Mouse (Mus musculus) thymus, adult 18-20 months (tissue): ENCODE data around the gene Sptbn4.

Experiments
- DNase-seq, 2 experiments: peaks; one replicate each; pipeline ENCODE4 v3.0.0; 2022; ENCODE audit warnings: mixed read lengths in 2 of 2

The Sptbn4 gene

DNA sequence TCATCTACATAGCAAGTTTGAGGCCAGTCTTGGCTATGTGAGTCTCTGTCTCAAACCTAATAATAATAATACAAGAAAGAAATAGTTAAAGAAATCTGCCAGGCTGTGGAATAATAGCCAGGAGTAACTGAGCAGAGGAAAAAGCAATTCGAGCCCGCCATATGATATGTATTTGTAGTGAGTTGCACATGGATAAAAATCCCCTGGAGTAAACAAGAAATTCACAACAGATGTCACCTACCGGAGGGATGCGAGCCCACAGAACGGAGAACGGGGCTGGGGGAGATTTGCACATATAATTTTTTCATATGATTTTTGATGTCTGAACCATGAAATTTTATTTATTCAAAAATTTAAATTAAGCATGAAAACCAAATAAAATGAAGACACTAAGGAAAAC is 67.7 kb downstream of the Sptbn4 start:
- DNase-seq: no peak

DNA sequence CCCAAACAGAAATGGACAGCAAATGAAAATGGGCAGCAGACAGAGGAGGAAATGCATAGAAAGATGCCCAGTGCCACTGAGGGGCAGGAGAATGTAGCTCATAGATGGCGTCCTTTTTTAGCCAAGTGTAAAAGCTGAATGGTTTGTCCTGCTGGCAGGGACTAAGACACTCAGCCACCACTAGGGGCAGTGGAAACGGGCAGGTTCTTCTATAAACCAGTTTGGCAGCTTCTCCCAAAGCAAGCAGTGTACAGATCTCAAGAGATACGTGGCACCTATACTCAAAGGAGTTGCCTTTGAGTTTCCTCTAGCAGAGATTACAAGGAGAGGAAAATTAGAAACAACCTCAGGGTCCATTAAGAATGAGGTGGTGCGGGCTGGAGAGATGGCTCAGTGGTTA is 69.1 kb downstream of the Sptbn4 start:
- DNase-seq: no peak

DNA sequence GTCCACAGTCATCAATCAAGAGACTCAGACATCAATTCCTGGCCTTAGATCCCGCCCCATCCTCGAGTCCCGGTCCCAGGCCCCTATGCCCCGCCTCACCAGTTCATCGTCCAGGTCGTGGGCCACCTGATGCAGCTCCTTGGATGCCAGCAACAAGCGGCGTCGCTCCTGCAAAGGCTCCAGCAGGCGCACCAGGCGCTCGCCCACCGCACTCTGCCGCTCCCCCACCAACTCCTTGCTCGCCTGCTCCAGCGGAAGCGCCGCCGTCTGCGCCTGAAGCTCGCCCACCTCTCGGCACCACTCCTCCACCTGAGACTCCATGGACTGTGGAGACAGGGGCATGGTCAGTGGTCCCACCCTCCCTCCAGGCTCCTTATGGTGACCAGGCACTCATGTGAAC is 72.2 kb downstream of the Sptbn4 start:
- DNase-seq: no peak

DNA sequence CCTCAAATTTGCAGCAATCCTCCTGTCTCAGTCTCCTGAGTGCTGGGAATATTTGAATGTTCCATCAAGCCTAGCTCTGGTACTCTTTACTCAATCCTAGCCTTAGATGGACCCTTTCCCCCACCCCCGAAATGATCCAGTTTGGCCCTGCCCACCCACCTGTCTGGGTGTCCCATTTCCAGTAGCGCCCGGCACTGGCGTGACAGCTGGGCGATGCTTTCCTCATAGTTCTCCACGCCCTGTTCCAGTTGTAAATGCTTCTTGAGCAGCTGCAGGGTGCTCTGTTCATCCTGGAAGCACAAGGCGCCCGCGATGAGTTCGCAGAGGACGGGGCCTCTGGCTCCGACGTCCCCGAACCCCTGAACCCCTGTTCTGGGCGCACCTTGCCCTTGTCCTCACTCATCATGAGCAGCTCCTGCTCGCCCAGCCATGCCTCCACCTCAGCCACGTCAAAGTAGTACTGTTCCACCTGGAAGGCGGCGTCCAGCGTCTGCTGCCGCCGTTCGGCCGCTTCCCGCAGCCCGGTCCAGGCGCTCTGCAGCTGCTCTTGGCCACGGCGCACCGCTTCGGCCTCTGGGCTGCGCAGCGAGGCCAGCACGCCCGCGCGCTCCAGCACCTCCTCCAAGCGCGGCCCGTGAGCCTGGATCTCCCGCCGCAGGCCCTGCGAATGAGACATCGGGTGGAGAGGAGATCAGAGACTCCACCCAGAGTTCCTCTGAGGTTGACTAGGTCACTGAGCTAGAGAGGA is 75.6 kb downstream of the Sptbn4 start:
- DNase-seq: no peak

DNA sequence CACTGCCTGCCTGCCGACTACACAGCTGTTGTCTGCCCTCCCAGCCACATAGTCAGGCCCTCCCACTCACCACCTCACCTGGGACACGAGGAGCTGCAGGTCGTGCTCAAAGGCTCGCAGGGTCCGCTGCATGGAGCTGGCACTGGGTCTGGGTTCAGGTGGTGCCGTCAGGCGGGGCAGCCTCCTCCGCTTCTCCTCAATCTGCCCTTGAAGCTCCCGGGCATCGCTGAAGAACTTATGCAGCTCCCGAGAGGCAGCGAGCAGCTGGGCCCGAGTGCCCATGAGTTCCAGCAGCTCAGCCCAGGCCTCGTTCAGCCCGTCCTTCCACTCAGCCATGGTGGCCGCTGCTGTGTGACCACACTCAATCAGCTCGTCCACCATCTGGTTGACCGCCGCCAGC is 78.4 kb downstream of the Sptbn4 start:
- no peak for DNase-seq

DNA sequence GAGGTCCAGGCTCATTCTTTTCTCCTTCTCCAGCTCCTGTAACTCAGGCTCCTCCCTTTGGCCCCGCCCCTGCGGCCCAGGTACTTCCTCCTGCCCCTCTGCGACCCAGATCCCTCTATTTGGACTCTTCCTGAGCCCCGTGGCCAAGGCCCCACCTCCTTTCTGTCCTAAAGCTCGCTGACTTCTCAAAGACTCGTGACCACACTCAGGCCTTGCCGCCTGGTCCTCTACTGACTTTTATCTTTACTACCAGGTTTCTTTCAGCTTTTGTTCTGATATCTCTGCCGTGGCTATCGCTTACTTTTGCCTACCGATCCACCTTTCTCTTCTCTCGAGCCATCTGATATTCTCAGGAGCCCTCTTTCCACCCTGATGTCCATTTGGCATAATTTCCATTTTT is 79.5 kb downstream of the Sptbn4 start:
- DNase-seq: no peak

DNA sequence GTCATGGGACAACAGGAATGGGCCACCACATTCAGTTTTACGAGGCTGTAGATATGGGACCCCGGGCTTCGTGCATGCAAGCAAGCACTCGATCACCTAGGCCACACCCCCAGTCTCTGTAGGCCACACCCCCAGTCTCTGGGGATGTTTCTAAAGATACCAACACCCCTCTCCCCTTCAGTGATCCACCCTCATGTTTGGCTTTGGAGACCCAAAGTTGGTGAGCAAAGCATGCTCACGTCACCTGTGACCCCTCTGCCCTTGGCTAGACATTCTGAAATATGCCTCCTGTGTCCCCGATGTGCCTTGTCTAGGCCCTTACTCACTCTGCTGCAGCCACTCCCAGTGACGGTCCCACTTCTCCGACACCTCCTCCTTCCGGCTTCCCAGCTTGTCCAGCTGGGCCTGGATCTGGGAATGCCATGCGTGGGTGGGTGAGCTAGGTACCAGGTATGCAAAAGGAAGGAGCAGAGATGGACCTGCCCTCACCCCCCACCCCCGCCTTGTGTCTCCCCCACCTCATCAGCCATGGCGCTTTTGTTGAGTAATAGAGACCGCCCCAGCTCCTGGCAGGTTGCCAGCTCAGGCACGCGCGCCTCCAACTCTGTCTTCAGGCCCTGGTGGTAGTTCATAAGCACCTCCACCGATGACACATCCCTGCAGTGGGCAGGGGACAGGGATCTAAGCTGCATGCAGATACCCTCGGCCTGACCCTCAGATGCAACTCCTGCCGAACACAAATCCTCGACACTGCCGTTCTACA is 81.2 kb downstream of the Sptbn4 start:
- DNase-seq: no peak

DNA sequence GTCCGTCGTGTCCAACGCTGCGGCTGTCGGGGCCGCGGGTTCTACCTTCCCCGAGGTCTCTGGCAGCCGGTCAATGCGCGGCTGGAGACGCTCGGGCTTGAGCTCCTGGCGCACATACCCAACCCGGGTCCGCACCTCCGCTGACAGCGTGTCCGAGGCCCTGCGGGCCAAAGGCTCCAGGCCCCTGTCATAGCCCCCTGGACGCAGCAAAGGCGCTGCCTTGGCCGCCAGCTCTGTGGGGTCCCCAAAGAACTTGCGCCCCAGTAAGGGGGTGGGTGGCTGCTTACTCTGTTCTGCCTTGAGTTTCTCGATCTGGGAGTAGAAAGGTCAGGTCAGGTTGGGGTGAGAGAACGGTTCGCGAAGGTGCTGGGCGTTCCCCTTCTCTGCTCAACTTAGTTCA is 83.1 kb downstream of the Sptbn4 start:
- no peak for DNase-seq

DNA sequence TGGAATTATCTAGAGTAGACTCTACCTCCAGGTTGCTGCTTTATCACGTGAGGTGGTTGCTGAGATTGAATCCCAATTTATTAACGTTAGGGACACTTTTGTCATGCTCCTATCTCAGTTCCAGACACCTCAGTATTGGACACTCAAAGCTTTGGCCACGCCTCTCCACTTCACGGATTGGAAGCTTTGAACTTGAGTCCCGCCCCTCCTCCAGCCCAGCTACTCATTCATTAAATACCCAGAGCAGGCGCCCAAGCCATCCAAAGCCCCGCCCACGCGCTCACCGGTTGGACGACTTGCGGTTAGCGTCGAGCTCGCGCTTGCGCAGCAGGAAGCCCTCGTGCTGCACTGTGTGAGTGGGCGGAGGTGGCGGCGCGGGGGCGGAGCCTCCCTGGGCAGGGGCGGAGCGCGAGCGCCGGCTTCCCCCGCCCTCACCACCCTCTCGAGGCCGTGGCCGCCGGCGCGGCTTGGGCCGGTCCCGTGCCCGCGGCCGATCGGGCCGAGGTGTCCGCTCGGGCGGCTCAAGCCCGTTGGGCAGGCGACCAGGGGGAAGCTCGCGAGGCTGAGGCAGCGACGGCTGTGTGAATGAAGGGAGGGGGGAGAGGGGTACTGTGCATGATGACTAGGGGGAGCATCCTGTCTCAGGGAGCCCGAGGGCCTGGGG is 86.1 kb downstream of the Sptbn4 start:
- peak; percentile 95 to 96 for DNase-seq

DNA sequence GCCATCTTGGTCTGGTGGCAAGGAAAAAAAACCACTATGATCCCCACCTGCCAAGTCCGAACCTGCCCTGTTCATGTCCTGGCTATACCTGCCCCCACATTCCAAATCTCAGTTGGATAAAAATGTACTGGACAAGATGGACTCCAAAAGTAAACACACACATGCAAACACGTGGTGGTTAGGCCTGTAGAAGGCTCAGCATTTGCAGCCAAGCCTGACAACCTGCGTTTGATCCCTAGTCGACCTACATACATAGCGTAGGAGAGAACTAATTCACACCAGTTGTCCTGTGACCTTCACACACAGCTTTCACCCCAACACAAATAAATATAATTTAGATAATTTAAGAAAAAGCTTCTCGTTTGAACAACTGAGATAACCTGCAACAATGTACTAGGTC is 86.7 kb downstream of the Sptbn4 start:
- DNase-seq: no peak

DNA sequence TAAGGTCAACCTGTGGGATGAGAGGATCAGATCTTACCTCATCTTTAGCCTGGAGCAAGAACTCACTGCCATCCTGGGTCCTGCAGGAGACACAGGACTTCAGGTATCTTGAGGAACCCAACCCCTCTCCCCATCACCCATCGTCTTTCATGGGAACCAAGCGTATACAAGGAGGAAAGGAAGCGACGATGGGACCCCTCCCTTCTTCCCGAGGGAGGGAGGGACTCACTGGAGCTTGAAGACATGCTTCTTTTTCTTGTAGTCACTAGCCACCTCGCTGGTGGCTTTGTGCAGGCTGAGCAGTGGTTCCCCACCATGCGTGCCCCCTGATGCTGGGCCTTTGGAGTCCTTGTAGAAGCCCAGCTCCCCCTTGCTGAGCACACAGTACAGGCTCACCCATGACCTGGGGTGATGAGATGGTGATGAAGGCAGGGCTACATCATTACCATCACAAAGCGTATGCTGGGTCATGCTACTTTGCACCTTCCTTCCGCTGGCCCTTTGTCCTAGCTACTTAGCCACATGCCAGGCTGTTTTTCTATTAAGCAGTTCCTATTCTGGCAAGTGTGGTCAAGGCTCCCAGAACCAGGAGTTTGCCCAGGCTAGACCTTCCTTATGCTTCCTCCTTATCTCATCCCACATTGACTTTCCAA is 87.7 kb downstream of the Sptbn4 start:
- DNase-seq: no peak

DNA sequence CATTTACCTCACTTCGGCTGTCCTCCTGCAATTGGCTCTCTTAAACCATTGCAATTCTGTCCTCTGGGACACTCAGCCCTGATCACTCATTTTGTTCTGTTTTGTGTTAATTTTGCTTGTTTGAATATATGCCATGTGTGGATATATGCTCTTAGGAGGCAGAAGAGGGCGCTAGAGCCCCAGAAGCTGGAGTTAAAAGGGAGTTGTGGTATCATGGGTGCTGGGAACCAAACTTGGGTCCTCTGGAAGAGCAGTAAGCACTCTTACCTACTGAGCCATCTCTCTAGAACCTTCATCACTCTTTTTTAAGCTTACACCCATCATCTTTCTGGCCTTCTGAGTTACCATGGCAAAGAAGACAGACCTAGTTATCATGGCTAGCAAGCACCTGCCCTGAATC is 88.3 kb downstream of the Sptbn4 start:
- DNase-seq: no peak

DNA sequence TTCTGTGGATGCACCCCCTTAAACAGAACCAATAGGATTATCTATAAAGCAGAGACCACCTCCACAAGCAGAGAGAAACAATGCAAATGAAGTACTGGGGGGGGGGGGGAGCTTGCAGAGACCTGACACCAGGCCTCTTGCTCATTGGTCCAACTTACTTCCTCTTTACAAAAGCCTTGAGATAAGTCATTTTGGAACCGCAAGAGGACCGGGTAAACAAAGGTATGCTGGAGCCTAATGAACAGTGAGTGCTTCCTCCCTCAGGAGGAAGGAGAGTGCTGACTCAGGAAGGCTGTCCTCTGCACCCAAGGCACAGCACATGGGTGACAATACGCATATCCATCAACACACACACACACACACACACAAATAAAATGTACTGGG is 89.9 kb downstream of the Sptbn4 start:
- DNase-seq: no peak

DNA sequence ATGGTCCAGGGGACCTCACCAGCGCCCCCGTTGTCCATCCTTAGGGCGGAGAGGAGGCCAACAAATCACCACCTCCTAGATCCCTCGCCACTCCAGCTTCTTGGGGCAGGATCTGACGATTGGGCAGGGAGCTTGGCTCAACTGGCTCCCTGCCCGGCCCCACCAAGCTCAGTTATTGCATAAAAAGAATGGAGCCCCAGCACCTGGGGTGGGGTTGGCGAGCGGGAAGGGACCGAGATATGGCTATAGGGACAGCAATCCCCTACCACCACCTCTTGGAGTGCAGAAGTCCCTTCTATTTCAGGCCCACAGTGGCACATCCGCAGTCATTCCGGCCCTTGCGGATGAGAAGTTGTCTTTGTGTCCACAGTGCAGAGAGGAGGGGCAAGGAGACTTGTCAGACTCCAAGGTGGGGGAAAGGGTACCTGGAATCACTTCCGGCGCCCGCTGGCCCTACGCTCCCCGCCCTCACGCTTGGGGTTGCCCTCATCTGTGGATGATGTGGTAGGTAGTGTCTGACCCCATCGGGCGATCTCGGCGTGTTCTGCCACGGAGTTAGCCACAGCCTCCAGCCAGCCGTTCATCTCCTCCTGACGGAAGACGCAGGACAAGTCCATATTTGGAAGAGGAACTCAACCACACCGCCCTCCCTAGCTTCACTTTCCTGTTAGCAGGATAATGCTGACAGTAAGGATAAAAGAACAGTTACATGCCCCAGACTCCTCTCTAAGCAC is 90.5 kb downstream of the Sptbn4 start, which contains the start of gene Gm20479:
Gm20479 (minus strand) TSS at position 559 of the 734 bp plus-strand sequence.
- no peak for DNase-seq

DNA sequence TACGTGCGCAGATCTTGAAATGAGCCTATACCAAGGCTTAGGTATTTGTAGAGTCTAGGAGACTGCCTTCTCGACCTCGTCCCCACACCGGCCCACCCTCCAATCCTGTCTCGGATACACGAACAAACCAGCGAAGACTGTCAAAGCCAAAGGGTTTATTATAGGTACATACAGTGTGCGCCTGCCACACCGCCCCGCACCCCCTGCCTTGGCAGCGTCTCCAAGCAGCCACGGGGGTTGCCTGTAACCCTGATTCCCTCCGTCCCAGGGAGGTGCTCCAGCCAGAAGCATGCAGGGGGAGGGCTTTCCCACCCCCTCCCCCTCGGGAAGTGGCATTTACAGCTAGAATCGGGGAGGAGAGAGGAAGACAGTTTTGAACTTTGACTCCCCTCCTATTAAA is 91.2 kb downstream of the Sptbn4 start:
- DNase-seq: peak in 1 of 2 experiments; percentile 27

DNA sequence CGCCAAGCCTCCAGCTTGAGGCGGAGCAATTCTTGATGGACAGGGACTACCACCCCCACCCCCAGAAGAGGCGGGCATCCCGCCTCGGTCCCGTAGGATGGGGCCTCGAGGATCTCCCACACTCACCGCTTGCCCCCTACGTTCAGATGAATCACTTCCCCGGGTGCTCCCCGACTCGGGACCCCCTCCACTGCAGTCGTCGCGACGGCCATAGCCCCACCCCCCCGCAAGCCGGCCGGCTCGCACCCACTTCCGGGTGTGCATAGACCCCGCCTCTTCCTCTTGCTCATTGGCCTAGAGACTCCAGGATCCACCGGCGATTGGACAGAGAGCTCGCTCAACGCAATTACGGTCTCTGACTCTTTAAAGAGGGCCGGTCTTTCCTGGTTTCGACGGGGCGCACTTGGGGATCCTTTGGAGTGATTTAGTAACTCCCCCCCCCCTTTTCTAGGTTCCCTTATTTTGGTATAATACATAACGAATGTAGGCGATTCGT is 91.7 kb downstream of the Sptbn4 start, which contains the start of gene Shkbp1:
Shkbp1 (minus strand) TSS at position 275 of the 496 bp plus-strand sequence.
- DNase-seq: peak; percentile 75 to 87

DNA sequence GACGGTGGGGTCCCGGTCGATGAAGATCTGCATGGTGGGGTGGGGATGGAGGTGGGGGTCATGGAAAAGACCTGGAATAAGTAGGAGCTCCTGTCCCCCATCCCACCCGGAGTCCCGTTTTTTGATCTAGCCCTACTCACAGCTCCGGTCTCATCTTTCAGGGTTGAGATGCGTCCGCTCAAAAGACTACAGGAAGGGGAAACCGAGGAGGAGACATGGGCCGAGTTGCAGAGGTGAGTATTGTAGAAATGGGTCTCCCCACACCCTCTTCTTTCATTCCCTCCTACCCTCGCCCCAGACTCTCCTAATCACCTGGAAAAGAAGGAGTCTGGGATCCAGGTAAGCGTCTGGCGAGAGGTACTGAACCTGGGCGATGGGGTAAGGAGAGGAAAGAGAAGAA is 92.2 kb downstream of the Sptbn4 start:
- no peak for DNase-seq

DNA sequence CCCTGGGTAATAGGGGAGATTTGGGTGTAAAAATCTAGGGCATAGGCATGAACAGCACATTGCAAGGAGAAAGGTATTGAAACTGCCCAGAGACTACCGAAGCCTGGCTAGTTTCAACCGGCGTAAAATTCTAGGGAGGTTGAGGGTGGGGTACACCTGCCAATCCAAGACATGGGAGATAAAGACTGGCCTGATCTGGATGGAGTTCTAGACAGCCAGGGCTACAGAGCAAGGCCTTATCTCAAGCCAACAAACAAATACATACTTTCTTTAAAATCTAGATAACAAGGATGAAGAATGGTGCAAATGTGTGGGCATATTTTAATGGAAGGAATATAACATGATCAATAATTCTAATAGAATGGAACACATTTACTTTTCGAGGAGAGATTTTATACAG is 92.7 kb downstream of the Sptbn4 start:
- DNase-seq: no peak

DNA sequence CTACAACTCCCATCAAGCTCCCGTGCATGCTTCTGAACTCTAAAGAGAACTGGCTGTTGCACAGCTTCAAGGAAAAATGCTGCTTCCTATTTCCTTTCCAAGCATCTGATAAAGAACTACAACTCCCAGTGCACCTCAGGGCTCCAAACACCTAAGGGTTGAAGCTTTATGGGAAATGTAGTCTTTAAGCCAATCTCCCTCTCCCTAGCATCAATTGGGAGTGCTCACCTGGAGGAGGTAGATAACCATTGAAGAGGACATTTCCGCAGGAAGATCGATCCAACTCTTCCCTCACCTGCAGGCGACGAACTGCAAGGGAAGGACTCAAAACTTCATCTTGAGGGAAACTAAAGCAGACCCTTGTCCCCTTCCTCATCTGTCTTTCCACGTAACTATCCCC is 93.3 kb downstream of the Sptbn4 start:
- no peak for DNase-seq

DNA sequence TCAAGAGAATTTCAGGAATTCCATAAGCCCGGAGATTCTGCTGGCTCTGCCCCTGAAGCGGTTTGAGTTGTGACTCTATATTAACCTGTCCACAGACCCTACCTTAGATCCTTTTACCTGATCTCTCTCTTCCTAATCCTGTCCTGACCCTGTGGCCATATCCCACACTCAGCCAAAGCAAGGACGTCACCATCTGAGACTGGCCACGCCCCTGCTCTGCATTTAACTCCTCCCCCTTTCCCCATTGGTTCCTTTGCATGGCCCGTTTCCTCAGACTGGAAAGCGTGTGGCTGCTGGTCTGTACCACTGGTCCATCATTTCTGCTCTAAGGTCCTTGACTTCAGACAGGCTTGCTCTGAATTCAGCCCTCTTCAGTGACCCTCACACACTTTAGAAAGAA is 102.0 kb downstream of the Sptbn4 start:
- no peak for DNase-seq

DNA sequence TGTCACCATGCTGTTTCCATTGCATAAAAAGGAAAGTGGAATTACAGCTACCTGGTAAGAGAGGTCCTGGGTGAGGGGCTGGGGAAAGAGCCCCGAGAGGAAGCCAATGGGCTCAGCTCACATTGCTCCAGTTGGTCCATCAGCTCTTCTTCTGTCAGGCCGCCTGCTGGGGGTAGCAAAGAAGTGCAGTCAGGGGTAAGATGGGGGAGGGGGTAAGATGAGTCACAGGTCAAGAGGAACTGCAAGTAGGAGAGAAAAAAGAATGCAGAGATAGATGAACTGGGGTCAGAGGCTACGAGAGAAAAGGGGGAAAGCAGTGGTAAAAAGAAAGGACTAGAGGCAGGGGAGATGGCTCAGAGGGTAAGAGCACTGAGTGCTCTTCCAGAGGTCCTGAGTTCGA is 104.9 kb downstream of the Sptbn4 start:
- no peak for DNase-seq

DNA sequence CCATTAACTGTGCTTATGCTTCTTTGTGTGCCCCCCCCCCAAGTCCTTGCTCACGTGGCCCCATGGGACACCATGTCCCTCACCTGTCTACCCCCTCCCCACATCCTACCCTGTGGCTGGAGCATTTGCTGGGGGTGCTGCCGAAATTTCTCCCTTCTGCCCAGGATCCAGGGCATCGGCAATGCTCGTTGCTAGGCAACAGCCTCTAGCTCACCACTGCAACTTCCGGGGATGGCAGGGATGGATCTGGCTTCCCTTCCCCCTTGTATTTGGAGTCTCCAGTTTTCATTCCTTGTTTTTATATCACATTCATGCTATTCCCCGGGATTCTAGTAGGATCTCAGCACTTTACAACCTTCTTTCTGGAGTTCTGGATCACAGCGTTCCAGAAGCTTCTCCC is 108.0 kb downstream of the Sptbn4 start:
- DNase-seq: no peak
